Mouse (Mus musculus): ENCODE measurements at regions not wholly inside any gene's neighbourhood (a gene's known extent, or its start where the extent isn't known, plus 50 kb on each side); places are given as distances from the start of the nearest gene placed in this dataset.

- no peaks in the 10 kb centered on the region for H3K9me3 ChIP-seq (ENCODE audit: control insufficient read depth, low read length)
- H3K27ac ChIP-seq (ENCODE audit: low read length): peak overlapping the region; percentile 80
- no peak overlapping the region for H3K4me3 ChIP-seq (replicated peaks; ENCODE audit: low read length)
- H3K36me3 ChIP-seq (ENCODE audit: control insufficient read depth, insufficient read depth): no peaks in the 10 kb centered on the region
- no peaks in the 10 kb centered on the region for H3K27me3 ChIP-seq (replicated peaks; ENCODE audit: control insufficient read depth, insufficient read depth, low read length)
- peak; percentile 31; the same call in 1 of the 2 replicates for ATAC-seq
- H3K4me1 ChIP-seq (replicated peaks; ENCODE audit: control insufficient read depth, insufficient read depth, low read length): no peaks in the 10 kb centered on the region
- no peak overlapping the region for H3K4me2 ChIP-seq (ENCODE audit: low read length)
- H3K9ac ChIP-seq (replicated peaks; ENCODE audit: low read depth, low read length): no peak overlapping the region
- 74% methylated on average over 10 of the region's 10 CpGs for WGBS
These were observed 55.9 kb upstream of the Dok5 start for GRCm38 (mm10) chr2:170675731-170676130.

DNA sequence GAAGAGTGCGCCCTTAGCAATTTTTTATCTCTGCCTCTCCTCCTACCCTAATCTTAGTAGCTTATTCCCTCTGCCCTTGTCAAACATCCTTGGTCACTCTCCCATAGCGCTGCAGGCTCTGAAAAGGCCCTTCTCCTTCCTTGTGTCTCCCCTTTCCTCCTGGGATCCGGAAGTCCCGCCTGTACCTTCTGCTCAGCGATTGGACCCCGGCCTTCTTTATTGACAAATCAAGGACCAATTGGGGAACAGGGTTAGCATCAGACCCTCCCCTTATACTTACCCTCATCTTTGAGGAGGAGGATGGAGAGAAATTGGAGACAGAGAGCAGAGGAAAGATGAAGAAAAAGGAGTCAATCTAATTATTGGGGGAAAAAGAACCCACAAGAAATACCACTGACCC is 57.9 kb upstream of the Dok5 start:
- Histone ChIP-seq H3K9me3 (ENCODE audit: control insufficient read depth, low read length) (no peaks in the 10 kb centered on the region), H3K27me3 (replicated peaks; ENCODE audit: control insufficient read depth, insufficient read depth, low read length) (no peaks in the 10 kb centered on the region), H3K27ac (ENCODE audit: low read length) (no peak overlapping the region), H3K36me3 (ENCODE audit: control insufficient read depth, insufficient read depth) (no peaks in the 10 kb centered on the region), H3K4me1 (replicated peaks; ENCODE audit: control insufficient read depth, insufficient read depth, low read length) (no peaks in the 10 kb centered on the region), H3K4me3 (replicated peaks; ENCODE audit: low read length) (no peak overlapping the region), H3K9ac (replicated peaks; ENCODE audit: low read depth, low read length) (no peak overlapping the region), H3K4me2 (ENCODE audit: low read length) (no peak overlapping the region)
- ATAC-seq: no peak
- 93% methylated on average over 6 of the region's 6 CpGs for WGBS

- no peaks in the 10 kb centered on the region for H3K27me3 ChIP-seq (replicated peaks; ENCODE audit: control insufficient read depth, insufficient read depth, low read length)
- H3K9ac ChIP-seq (replicated peaks; ENCODE audit: low read depth, low read length): no peak overlapping the region
- 94% methylated on average over 1 of the region's 1 CpGs for WGBS
- no peak overlapping the region for H3K4me2 ChIP-seq (ENCODE audit: low read length)
- no peak overlapping the region for H3K27ac ChIP-seq (ENCODE audit: low read length)
- ATAC-seq: no peak
- no peak overlapping the region for H3K4me3 ChIP-seq (replicated peaks; ENCODE audit: low read length)
- H3K9me3 ChIP-seq (ENCODE audit: control insufficient read depth, low read length): no peaks in the 10 kb centered on the region
- no peaks in the 10 kb centered on the region; the same call in 1 of the 2 replicates for H3K4me1 ChIP-seq (replicated peaks; ENCODE audit: control insufficient read depth, insufficient read depth, low read length)
- H3K36me3 ChIP-seq (ENCODE audit: control insufficient read depth, insufficient read depth): no peaks in the 10 kb centered on the region
These were observed 58.8 kb upstream of the Dok5 start for GRCm38 (mm10) chr2:170672789-170673188.

- H3K9ac ChIP-seq (replicated peaks; ENCODE audit: low read depth, low read length): no peak overlapping the region
- H3K27me3 ChIP-seq (replicated peaks; ENCODE audit: control insufficient read depth, insufficient read depth, low read length): no peaks in the 10 kb centered on the region
- H3K4me1 ChIP-seq (replicated peaks; ENCODE audit: control insufficient read depth, insufficient read depth, low read length): no peaks in the 10 kb centered on the region; the same call in 1 of the 2 replicates
- no peak overlapping the region for H3K4me2 ChIP-seq (ENCODE audit: low read length)
- H3K9me3 ChIP-seq (ENCODE audit: control insufficient read depth, low read length): no peaks in the 10 kb centered on the region
- H3K36me3 ChIP-seq (ENCODE audit: control insufficient read depth, insufficient read depth): no peaks in the 10 kb centered on the region
- 0 out of 2 replicates have a peak, but pooled peaks have one; percentile 10 for ATAC-seq
- no peak overlapping the region for H3K4me3 ChIP-seq (replicated peaks; ENCODE audit: low read length)
- 57% methylated on average over 12 of the region's 12 CpGs for WGBS
- no peak overlapping the region for H3K27ac ChIP-seq (ENCODE audit: low read length)
These were observed 62.6 kb upstream of the Dok5 start for GRCm38 (mm10) chr2:170668960-170669359.

GRCm38 (mm10) chr2:170668497-170668896 is 63.1 kb upstream of the Dok5 start:
- Histone ChIP-seq H3K4me2 (ENCODE audit: low read length) (no peak overlapping the region), H3K27me3 (replicated peaks; ENCODE audit: control insufficient read depth, insufficient read depth, low read length) (no peaks in the 10 kb centered on the region), H3K36me3 (ENCODE audit: control insufficient read depth, insufficient read depth) (no peaks in the 10 kb centered on the region), H3K27ac (ENCODE audit: low read length) (no peak overlapping the region), H3K9me3 (ENCODE audit: control insufficient read depth, low read length) (no peaks in the 10 kb centered on the region), H3K9ac (replicated peaks; ENCODE audit: low read depth, low read length) (no peak overlapping the region), H3K4me1 (replicated peaks; ENCODE audit: control insufficient read depth, insufficient read depth, low read length) (no peaks in the 10 kb centered on the region; the same call in 1 of the 2 replicates), H3K4me3 (replicated peaks; ENCODE audit: low read length) (no peak overlapping the region)
- 0 out of 2 replicates have a peak, but pooled peaks have one; percentile 28 for ATAC-seq
- WGBS: 56% methylated on average over 6 of the region's 6 CpGs

DNA sequence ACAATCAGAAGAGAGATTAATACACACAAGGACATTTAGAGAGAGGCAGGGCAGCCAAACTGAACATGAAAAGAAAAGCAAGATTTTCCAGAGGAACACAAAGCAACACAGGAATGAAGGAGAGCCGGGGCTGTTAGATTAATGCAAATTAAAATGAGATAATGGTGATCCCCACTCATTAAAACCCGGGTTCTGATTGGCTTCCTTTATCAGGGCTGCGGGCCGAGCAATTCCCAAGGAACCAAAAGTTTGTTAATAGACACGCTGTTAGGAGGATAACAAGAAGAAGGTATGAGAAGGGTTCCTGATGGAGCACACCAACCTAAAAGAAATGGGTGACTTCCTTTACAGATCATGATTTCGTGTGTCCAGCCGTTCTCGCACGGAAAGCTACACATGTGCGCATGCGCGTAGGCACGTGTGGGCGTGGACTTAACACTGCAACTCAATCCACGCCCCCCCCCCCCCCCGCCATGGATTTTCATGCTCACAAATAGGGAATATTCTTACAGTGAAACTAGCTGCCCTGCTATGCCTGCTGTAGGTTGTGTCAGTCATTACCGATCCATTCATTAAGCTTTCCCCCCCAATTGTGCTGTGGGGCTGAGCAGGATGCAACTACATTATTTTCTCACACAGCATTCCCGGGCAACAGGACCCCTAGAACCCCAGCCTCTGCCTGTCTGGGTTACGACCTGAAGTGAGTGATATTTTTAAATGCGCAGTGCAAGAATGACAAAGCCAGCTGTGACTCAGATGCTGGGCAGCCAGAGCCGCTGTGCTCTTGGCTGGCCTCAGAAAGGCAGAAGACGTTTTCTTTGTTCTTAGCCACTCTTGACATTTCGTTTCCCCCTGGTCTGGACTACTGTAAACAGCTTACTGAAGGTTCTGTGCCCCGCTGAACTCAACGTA is 60.5 kb upstream of the 4930470P17Rik start:
- Histone ChIP-seq H3K27ac (ENCODE audit: low read length) (peak overlapping the region; percentile 80), H3K4me1 (replicated peaks; ENCODE audit: control insufficient read depth, insufficient read depth, low read length) (peaks cover 30% of the 10 kb centered on the region), H3K4me3 (replicated peaks; ENCODE audit: low read length) (peak overlapping the region; percentile 36), H3K4me2 (ENCODE audit: low read length) (peak overlapping the region; percentile 51), H3K9me3 (ENCODE audit: control insufficient read depth, low read length) (no peaks in the 10 kb centered on the region), H3K27me3 (replicated peaks; ENCODE audit: control insufficient read depth, insufficient read depth, low read length) (no peaks in the 10 kb centered on the region), H3K36me3 (ENCODE audit: control insufficient read depth, insufficient read depth) (no peaks in the 10 kb centered on the region), H3K9ac (replicated peaks; ENCODE audit: low read depth, low read length) (peak overlapping the region; percentile 55)
- peak; percentile 69 for ATAC-seq
- WGBS: 35% methylated on average over 25 of the region's 25 CpGs

GRCm38 (mm10) chr2:170659291-170659690 is 57.5 kb upstream of the 4930470P17Rik start:
- 9% methylated on average over 8 of the region's 8 CpGs for WGBS
- Histone ChIP-seq H3K9me3 (ENCODE audit: control insufficient read depth, low read length) (no peaks in the 10 kb centered on the region), H3K27ac (ENCODE audit: low read length) (no peak overlapping the region), H3K36me3 (ENCODE audit: control insufficient read depth, insufficient read depth) (no peaks in the 10 kb centered on the region), H3K4me2 (ENCODE audit: low read length) (no peak overlapping the region), H3K9ac (replicated peaks; ENCODE audit: low read depth, low read length) (no peak overlapping the region), H3K4me3 (replicated peaks; ENCODE audit: low read length) (no peak overlapping the region), H3K27me3 (replicated peaks; ENCODE audit: control insufficient read depth, insufficient read depth, low read length) (no peaks in the 10 kb centered on the region), H3K4me1 (replicated peaks; ENCODE audit: control insufficient read depth, insufficient read depth, low read length) (peaks cover 31% of the 10 kb centered on the region)
- no peak for ATAC-seq

DNA sequence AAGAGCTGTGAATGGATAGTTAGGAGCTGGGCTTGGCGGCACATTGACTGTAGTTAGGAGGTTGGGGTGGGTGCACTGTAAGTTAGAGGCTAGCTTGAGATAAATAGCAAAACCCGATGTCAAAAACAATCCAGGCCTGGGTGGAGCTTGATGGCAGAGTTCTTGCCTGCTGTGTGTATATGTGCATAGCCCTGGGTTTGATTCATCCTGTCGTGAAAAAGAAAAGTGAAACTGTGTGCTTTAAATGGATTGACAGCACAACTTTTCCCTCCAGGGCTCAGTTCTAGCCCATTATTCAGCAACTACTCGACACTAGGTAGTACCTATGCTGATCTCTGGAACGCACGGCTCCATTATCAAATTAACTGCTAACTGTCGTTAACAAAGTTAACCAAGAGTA is 56.7 kb upstream of the 4930470P17Rik start:
- WGBS: 42% methylated on average over 7 of the region's 7 CpGs

DNA sequence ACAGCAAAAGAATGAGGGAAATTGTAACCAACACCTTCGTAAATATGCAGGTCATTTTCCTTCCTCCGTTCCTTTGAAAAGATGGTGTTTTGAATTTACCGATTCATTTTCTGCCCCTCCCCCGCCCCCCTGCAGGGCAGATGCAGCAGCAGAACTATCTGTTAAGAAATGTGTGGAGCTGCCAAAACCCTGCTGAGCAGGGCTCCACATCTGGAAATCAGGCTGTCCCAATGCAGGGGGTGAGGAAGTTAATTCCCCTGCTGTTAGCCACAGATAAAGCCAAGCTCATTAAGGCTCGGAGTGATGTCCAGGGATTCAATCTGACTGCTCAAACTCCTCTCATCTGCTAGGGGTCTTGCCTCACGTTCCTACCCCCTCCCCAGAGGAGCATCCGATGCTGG is 56.0 kb upstream of the 4930470P17Rik start:
- no peak overlapping the region for H3K4me3 ChIP-seq (replicated peaks; ENCODE audit: low read length)
- H3K4me1 ChIP-seq (replicated peaks; ENCODE audit: control insufficient read depth, insufficient read depth, low read length): peaks cover 31% of the 10 kb centered on the region
- H3K9ac ChIP-seq (replicated peaks; ENCODE audit: low read depth, low read length): no peak overlapping the region; the same call in 1 of the 2 replicates
- no peaks in the 10 kb centered on the region for H3K9me3 ChIP-seq (ENCODE audit: control insufficient read depth, low read length)
- no peaks in the 10 kb centered on the region for H3K36me3 ChIP-seq (ENCODE audit: control insufficient read depth, insufficient read depth)
- peak overlapping the region; percentile 17; the same call in 1 of the 2 replicates for H3K27ac ChIP-seq (ENCODE audit: low read length)
- no peak for ATAC-seq
- H3K4me2 ChIP-seq (ENCODE audit: low read length): no peak overlapping the region
- 6% methylated on average over 7 of the region's 7 CpGs for WGBS
- H3K27me3 ChIP-seq (replicated peaks; ENCODE audit: control insufficient read depth, insufficient read depth, low read length): no peaks in the 10 kb centered on the region

More for the DNA sequence above, 56.7 kb upstream of the 4930470P17Rik start:
- Histone ChIP-seq H3K36me3 (ENCODE audit: control insufficient read depth, insufficient read depth) (no peaks in the 10 kb centered on the region), H3K4me2 (ENCODE audit: low read length) (no peak overlapping the region), H3K9me3 (ENCODE audit: control insufficient read depth, low read length) (no peaks in the 10 kb centered on the region), H3K27ac (ENCODE audit: low read length) (no peak overlapping the region), H3K4me3 (replicated peaks; ENCODE audit: low read length) (no peak overlapping the region), H3K4me1 (replicated peaks; ENCODE audit: control insufficient read depth, insufficient read depth, low read length) (peaks cover 31% of the 10 kb centered on the region), H3K9ac (replicated peaks; ENCODE audit: low read depth, low read length) (no peak overlapping the region), H3K27me3 (replicated peaks; ENCODE audit: control insufficient read depth, insufficient read depth, low read length) (no peaks in the 10 kb centered on the region)
- ATAC-seq: no peak
